Mouse (Mus musculus) kidney, adult 2 months (tissue): ENCODE results near the gene Arid4a.

Experiments used
- CTCF ChIP-seq: fragments of 200-500 bp; conservative IDR thresholded peaks from 2 replicates; pipeline ENCODE4 v1.5.1; 2011; ENCODE audit warnings: low read depth, mild to moderate bottlenecking, control low read depth, low read length, moderate library complexity, mixed read lengths; ENCODE audit not compliant: insufficient read depth, insufficient read length
- POLR2A ChIP-seq: fragments of 200-500 bp; IDR thresholded peaks from one replicate; pipeline ENCODE4 v1.6.1; 2011; ENCODE audit warnings: low read depth, low read length, control low read depth

GRCm38 (mm10) chr12:71048117-71048516, 32.3 kb downstream of the Arid4a start:
- TF ChIP-seq POLR2A (no peak), CTCF (0 out of 2 replicates have a peak, but pooled peaks have one; percentile 1)
